Mouse (Mus musculus): ENCODE data around the gene Mycbpap.

Mycbpap gene

GRCm38 (mm10) chr11:94521219-94521843 lies at the start of gene Mycbpap:
Gene Mycbpap (minus strand): TSS chr11:94521742.
- peak; percentile 9 for DNase-seq (ENCODE audit: low read depth)

GRCm38 (mm10) chr11:94570612-94571011 lies 49.1 kb upstream of the Mycbpap start:
- peak; percentile 44 for DNase-seq (ENCODE audit: low read depth)

GRCm38 (mm10) chr11:94567326-94567725 lies 45.8 kb upstream of the Mycbpap start:
- no peak for DNase-seq (ENCODE audit: low read depth)

- no peak for DNase-seq (ENCODE audit: low read depth)
These were observed 45.0 kb upstream of the Mycbpap start for GRCm38 (mm10) chr11:94566534-94566933.

- peak; percentile 56 for DNase-seq (ENCODE audit: low read depth)
These were observed 43.6 kb upstream of the Mycbpap start for GRCm38 (mm10) chr11:94565151-94565479.

- peak; percentile 43 for DNase-seq (ENCODE audit: low read depth)
These were observed 43.1 kb upstream of the Mycbpap start, which contains the start of gene Chad for GRCm38 (mm10) chr11:94564437-94565150. Gene Chad (plus strand): TSS chr11:94565047.

- no peak for DNase-seq (ENCODE audit: low read depth)
These were observed 42.3 kb upstream of the Mycbpap start for GRCm38 (mm10) chr11:94563821-94564220.

- DNase-seq (ENCODE audit: low read depth): peak; percentile 59
These were observed 41.8 kb upstream of the Mycbpap start for GRCm38 (mm10) chr11:94563383-94563782.

GRCm38 (mm10) chr11:94558226-94558625 lies 36.7 kb upstream of the Mycbpap start:
- no peak for DNase-seq (ENCODE audit: low read depth)

GRCm38 (mm10) chr11:94550442-94550744 lies 28.9 kb upstream of the Mycbpap start:
- no peak for DNase-seq (ENCODE audit: low read depth)

- no peak for DNase-seq (ENCODE audit: low read depth)
These were observed 28.3 kb upstream of the Mycbpap start for GRCm38 (mm10) chr11:94549691-94550441.

GRCm38 (mm10) chr11:94548888-94549690 lies 27.5 kb upstream of the Mycbpap start, which contains the start of gene Rsad1:
Gene Rsad1 (minus strand): TSS chr11:94549255.
- peak; percentile 96 for DNase-seq (ENCODE audit: low read depth)

- DNase-seq (ENCODE audit: low read depth): no peak
These were observed 26.7 kb upstream of the Mycbpap start for GRCm38 (mm10) chr11:94548041-94548784.

GRCm38 (mm10) chr11:94547271-94547670 lies 25.7 kb upstream of the Mycbpap start:
- DNase-seq (ENCODE audit: low read depth): no peak

- DNase-seq (ENCODE audit: low read depth): no peak
These were observed 24.8 kb upstream of the Mycbpap start for GRCm38 (mm10) chr11:94546381-94546780.

GRCm38 (mm10) chr11:94544422-94544821 lies 22.9 kb upstream of the Mycbpap start:
- no peak for DNase-seq (ENCODE audit: low read depth)

GRCm38 (mm10) chr11:94543932-94544331 lies 22.4 kb upstream of the Mycbpap start:
- peak; percentile 45 for DNase-seq (ENCODE audit: low read depth)

- DNase-seq (ENCODE audit: low read depth): no peak
These were observed 21.8 kb upstream of the Mycbpap start for GRCm38 (mm10) chr11:94543344-94543743.

GRCm38 (mm10) chr11:94542400-94542799 lies 20.9 kb upstream of the Mycbpap start:
- DNase-seq (ENCODE audit: low read depth): no peak

- no peak for DNase-seq (ENCODE audit: low read depth)
These were observed 18.2 kb upstream of the Mycbpap start for GRCm38 (mm10) chr11:94539761-94540160.

- DNase-seq (ENCODE audit: low read depth): no peak
These were observed 17.3 kb upstream of the Mycbpap start for GRCm38 (mm10) chr11:94538733-94539292.
